Mouse (Mus musculus): ENCODE measurements around the gene Scmh1. TPM values are rescaled to one million over a fixed set of nuclear protein-coding genes. Genes with fewer than 3 reads are reported as not detected.

Scmh1 gene
- polyA plus RNA-seq, 1 experiment from 2014 or later, result 22.6 TPM

DNA sequence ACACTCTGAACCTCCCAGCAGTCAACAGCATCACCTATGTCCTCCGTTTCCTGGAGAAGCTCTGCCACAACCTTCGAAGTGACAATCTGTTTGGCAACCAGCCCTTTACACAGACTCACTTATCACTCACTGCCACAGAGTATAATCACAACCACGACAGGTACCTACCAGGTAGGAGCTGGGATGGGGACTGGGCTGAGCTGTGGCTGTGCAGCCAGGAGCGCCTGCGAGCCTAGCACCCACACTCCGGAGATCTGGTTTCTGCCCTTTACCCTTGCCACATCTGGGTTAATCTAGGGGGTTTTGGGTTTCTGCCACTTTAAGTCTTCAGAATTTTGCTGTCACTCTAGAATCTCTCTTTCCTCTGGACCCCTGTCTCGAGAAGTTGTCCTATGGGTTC lies 111.8 kb downstream of the Scmh1 start:
- peak; percentile 72 for ATAC-seq
- Histone ChIP-seq H3K4me2 (ENCODE audit: low read depth, low read length) (peak overlapping the region; percentile 34), H3K9me3 (ENCODE audit: control insufficient read depth, low read length) (no peaks in the 10 kb centered on the region), H3K36me3 (ENCODE audit: control insufficient read depth, insufficient read depth, low read length) (0 out of 2 replicates have a peak, but pooled peaks cover 2% of the 10 kb centered on the region), H3K9ac (ENCODE audit: low read depth, low read length) (peak overlapping the region; percentile 46), H3K4me3 (ENCODE audit: low read length) (peak overlapping the region; percentile 27), H3K27me3 (replicated peaks; ENCODE audit: control insufficient read depth, insufficient read depth, low read length) (no peaks in the 10 kb centered on the region), H3K4me1 (ENCODE audit: control insufficient read depth, insufficient read depth, low read length) (no peaks in the 10 kb centered on the region; the same call in 1 of the 2 replicates), H3K27ac (ENCODE audit: low read length) (peak overlapping the region; percentile 91)
- 65% methylated on average over 7 of the region's 7 CpGs for WGBS

DNA sequence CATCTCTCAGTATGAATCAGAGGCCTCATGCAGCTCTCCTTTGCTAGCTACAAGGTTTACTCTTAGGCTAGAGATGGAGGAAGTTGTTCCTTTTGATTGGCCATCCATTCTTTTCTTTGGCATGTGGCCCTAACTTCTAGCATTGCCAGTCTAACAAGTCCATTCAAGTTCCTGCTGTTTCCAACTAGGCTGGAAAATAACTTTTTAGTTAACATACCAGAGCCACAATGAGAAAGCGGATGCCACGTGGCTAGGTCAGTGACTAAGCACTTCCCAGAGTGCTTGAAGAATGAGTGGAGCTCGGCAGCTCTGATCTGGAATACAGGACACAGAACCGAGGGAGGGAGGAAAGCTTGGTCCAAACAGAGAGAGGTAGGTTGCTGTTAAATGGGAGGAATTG lies 112.3 kb downstream of the Scmh1 start:
- Histone ChIP-seq H3K9me3 (ENCODE audit: control insufficient read depth, low read length) (no peaks in the 10 kb centered on the region), H3K27ac (ENCODE audit: low read length) (peak overlapping the region; percentile 91), H3K9ac (ENCODE audit: low read depth, low read length) (peak overlapping the region; percentile 46; the same call in 1 of the 2 replicates), H3K36me3 (ENCODE audit: control insufficient read depth, insufficient read depth, low read length) (0 out of 2 replicates have a peak, but pooled peaks cover 2% of the 10 kb centered on the region), H3K27me3 (replicated peaks; ENCODE audit: control insufficient read depth, insufficient read depth, low read length) (no peaks in the 10 kb centered on the region), H3K4me2 (ENCODE audit: low read depth, low read length) (peak overlapping the region; percentile 34), H3K4me1 (ENCODE audit: control insufficient read depth, insufficient read depth, low read length) (no peaks in the 10 kb centered on the region; the same call in 1 of the 2 replicates), H3K4me3 (ENCODE audit: low read length) (peak overlapping the region; percentile 27)
- ATAC-seq, result peak; percentile 11; the same call in 1 of the 2 replicates
- 77% methylated on average over 4 of the region's 4 CpGs for WGBS

DNA sequence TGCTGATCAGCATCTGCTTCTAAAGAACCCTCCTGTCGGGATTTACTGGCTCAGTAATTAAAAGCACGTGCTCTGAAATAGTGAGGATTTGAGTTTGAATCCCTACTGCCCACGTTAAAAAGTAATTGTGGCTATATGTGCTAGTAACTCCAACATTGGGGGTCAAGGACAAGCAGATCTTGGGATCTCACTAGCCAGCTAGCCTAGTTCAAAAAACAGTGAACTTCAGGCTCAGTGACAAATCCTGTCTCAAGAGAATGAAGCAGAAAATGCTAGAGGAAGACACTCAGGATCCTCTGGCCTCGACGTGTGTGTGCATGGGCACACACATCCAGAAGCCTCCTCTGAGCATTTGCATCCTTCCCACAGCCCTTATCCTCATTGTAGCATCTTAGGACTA lies 116.7 kb downstream of the Scmh1 start:
- Histone ChIP-seq H3K27me3 (replicated peaks; ENCODE audit: control insufficient read depth, insufficient read depth, low read length) (no peaks in the 10 kb centered on the region), H3K4me2 (ENCODE audit: low read depth, low read length) (no peak overlapping the region), H3K9me3 (ENCODE audit: control insufficient read depth, low read length) (no peaks in the 10 kb centered on the region), H3K36me3 (ENCODE audit: control insufficient read depth, insufficient read depth, low read length) (peaks cover 6% of the 10 kb centered on the region; the same call in 1 of the 2 replicates), H3K4me3 (ENCODE audit: low read length) (no peak overlapping the region), H3K9ac (ENCODE audit: low read depth, low read length) (no peak overlapping the region), H3K27ac (ENCODE audit: low read length) (no peak overlapping the region), H3K4me1 (ENCODE audit: control insufficient read depth, insufficient read depth, low read length) (no peaks in the 10 kb centered on the region)
- no peak for ATAC-seq
- 89% methylated on average over 5 of the region's 5 CpGs for WGBS

DNA sequence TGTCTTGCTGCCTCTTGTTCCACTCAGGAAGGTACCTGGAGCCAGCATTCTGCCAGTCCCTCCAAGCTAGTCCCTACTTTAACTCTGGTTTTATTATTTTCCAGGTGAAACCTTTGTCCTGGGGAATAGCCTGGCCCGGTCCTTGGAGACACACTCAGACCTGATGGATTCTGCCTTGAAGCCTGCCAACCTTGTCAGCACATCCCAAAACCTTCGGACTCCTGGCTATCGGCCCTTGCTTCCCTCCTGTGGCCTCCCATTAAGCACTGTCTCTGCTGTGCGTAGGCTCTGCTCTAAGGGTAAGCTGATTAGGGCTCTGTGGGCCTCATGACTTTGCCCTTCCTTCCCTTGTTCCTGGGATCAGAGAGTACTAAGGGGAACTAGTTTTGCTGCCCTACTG lies 117.3 kb downstream of the Scmh1 start:
- H3K4me3 ChIP-seq (ENCODE audit: low read length), result no peak overlapping the region
- no peaks in the 10 kb centered on the region for H3K27me3 ChIP-seq (replicated peaks; ENCODE audit: control insufficient read depth, insufficient read depth, low read length)
- H3K4me2 ChIP-seq (ENCODE audit: low read depth, low read length), result no peak overlapping the region
- no peak overlapping the region for H3K9ac ChIP-seq (ENCODE audit: low read depth, low read length)
- no peak overlapping the region for H3K27ac ChIP-seq (ENCODE audit: low read length)
- peaks cover 6% of the 10 kb centered on the region; the same call in 1 of the 2 replicates for H3K36me3 ChIP-seq (ENCODE audit: control insufficient read depth, insufficient read depth, low read length)
- ATAC-seq, result peak; percentile 33; the same call in 1 of the 2 replicates
- no peaks in the 10 kb centered on the region for H3K9me3 ChIP-seq (ENCODE audit: control insufficient read depth, low read length)
- H3K4me1 ChIP-seq (ENCODE audit: control insufficient read depth, insufficient read depth, low read length), result no peaks in the 10 kb centered on the region
- WGBS, result 88% methylated on average over 4 of the region's 4 CpGs

DNA sequence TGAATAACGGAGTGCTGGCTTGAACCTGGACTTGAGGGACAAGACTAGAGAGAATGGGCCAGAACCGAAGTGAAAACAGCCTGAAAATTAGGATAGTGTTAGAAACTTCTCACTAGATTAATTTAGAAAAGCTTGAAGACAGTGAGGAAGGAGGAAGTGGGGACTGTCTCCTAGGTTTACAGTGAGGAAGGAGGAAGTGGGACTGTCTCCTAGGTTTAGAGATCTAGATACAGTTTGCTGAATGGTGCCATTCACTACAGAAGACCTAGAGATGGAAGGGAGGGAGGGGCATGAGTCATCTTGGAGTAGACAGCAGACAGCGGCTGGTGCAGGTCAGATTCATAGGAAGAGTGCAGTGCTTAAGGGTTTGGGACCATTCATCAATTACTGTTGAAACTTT lies 118.0 kb downstream of the Scmh1 start:
- 79% methylated on average over 3 of the region's 3 CpGs for WGBS

DNA sequence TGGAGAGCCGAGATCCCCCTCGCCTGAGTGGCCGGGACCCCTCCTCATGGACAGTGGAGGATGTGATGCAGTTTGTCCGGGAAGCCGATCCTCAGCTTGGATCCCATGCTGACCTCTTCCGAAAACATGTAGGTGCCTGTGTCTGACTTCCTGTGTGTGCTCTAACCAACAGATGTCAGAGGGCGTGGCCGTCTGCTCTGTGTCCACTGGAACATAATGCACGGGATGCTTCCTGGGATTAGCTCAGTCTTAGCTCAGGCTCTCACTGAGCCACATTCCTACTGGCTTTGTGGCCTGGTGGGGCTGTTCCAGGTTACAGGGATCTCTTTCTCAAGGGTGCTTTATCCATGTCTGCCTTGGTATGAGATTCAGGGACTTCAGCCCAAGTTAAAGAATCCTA lies 123.1 kb downstream of the Scmh1 start:
- WGBS, result 81% methylated on average over 9 of the region's 9 CpGs
- no peaks in the 10 kb centered on the region for H3K4me1 ChIP-seq (ENCODE audit: control insufficient read depth, insufficient read depth, low read length)
- H3K9me3 ChIP-seq (ENCODE audit: control insufficient read depth, low read length), result no peaks in the 10 kb centered on the region
- H3K27me3 ChIP-seq (replicated peaks; ENCODE audit: control insufficient read depth, insufficient read depth, low read length), result no peaks in the 10 kb centered on the region
- H3K27ac ChIP-seq (ENCODE audit: low read length), result no peak overlapping the region
- H3K4me3 ChIP-seq (ENCODE audit: low read length), result no peak overlapping the region
- ATAC-seq, result no peak
- no peak overlapping the region for H3K4me2 ChIP-seq (ENCODE audit: low read depth, low read length)
- H3K36me3 ChIP-seq (ENCODE audit: control insufficient read depth, insufficient read depth, low read length), result peaks cover 10% of the 10 kb centered on the region
- H3K9ac ChIP-seq (ENCODE audit: low read depth, low read length), result no peak overlapping the region

More for the DNA sequence above, 118.0 kb downstream of the Scmh1 start:
- Histone ChIP-seq H3K27ac (ENCODE audit: low read length) (no peak overlapping the region), H3K27me3 (replicated peaks; ENCODE audit: control insufficient read depth, insufficient read depth, low read length) (no peaks in the 10 kb centered on the region), H3K4me3 (ENCODE audit: low read length) (no peak overlapping the region), H3K9me3 (ENCODE audit: control insufficient read depth, low read length) (no peaks in the 10 kb centered on the region), H3K9ac (ENCODE audit: low read depth, low read length) (no peak overlapping the region), H3K4me2 (ENCODE audit: low read depth, low read length) (no peak overlapping the region), H3K4me1 (ENCODE audit: control insufficient read depth, insufficient read depth, low read length) (no peaks in the 10 kb centered on the region), H3K36me3 (ENCODE audit: control insufficient read depth, insufficient read depth, low read length) (peaks cover 10% of the 10 kb centered on the region; the same call in 1 of the 2 replicates)
- no peak for ATAC-seq

DNA sequence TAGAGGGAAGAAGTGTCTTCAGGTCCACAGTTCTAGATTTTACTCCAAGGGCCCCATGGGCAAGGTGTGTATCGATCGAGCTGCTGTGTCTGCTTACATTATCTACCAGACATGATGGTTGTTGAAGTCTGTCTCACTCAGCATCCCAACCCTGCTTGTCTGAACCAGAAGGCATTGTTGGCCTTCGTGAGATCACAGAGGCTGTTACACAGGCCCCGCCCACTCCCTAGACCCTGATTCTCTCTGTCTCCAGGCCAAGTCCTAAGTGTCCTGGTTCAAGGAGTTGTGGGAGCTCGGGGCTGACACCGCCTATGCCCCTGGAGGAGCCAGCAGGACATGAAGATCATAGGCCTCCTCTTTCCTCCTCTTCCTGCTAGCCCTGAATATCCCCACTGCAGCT lies 126.9 kb downstream of the Scmh1 start, which contains the start of gene Slfnl1:
Gene Slfnl1, plus strand, starts transcription at position 246 of the 400 bp plus-strand sequence.
- Histone ChIP-seq H3K27me3 (replicated peaks; ENCODE audit: control insufficient read depth, insufficient read depth, low read length) (no peaks in the 10 kb centered on the region), H3K4me3 (ENCODE audit: low read length) (no peak within 1 kb of the TSS), H3K27ac (ENCODE audit: low read length) (no peak within 1 kb of the TSS), H3K9ac (ENCODE audit: low read depth, low read length) (no peak within 1 kb of the TSS), H3K9me3 (ENCODE audit: control insufficient read depth, low read length) (no peaks in the 10 kb centered on the region), H3K36me3 (ENCODE audit: control insufficient read depth, insufficient read depth, low read length) (peaks cover 6% of the 10 kb centered on the region), H3K4me2 (ENCODE audit: low read depth, low read length) (no peak within 1 kb of the TSS), H3K4me1 (ENCODE audit: control insufficient read depth, insufficient read depth, low read length) (no peaks in the 10 kb centered on the region)
- 87% methylated on average over 6 of the region's 6 CpGs for WGBS
- no peak for ATAC-seq

DNA sequence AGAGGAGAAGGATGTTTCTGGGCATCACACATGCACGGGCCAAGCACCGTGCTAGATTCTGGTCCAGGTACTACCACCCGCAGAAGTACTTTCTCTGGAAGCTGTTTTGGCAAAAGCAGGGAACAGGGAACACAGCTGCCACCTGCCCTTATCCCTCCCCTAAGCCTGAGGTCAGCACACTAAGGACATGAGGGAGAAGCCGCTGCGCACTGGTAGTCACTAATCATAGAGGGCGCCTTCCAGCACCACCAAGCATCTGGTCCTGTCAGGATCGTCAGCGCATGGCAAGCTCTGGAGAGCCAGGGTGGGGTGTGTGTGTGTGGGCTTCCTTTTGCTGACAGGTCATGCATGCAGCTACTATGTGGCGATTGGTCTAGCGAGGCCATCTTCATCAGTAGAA lies 133.6 kb downstream of the Scmh1 start:
- no peaks in the 10 kb centered on the region for H3K27me3 ChIP-seq (replicated peaks; ENCODE audit: control insufficient read depth, insufficient read depth, low read length)
- no peak overlapping the region for H3K4me3 ChIP-seq (ENCODE audit: low read length)
- H3K36me3 ChIP-seq (ENCODE audit: control insufficient read depth, insufficient read depth, low read length), result peaks cover 29% of the 10 kb centered on the region
- WGBS, result 95% methylated on average over 10 of the region's 10 CpGs
- no peak overlapping the region for H3K4me2 ChIP-seq (ENCODE audit: low read depth, low read length)
- no peak overlapping the region for H3K27ac ChIP-seq (ENCODE audit: low read length)
- ATAC-seq, result no peak
- no peaks in the 10 kb centered on the region for H3K4me1 ChIP-seq (ENCODE audit: control insufficient read depth, insufficient read depth, low read length)
- no peaks in the 10 kb centered on the region for H3K9me3 ChIP-seq (ENCODE audit: control insufficient read depth, low read length)
- H3K9ac ChIP-seq (ENCODE audit: low read depth, low read length), result no peak overlapping the region

DNA sequence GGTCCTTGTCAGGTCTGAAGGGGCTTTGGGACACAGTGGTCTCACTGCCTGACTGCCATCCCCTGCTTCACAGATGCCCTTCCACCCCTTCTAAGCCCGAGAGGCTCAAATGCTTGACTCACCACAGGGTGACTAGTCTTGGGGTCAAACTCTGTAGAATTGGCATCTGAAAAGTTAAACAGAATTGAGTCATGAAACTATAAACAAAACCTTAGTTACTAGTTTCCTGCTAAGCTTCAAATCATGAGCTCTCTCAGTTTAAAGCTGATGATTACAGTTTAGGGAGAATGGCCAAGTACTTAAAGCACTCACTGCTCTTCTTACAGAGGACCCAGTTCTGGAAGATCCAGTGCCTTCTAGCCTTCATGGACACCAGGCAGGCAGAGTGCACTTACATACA lies 139.8 kb downstream of the Scmh1 start:
- Histone ChIP-seq H3K4me2 (ENCODE audit: low read depth, low read length) (no peak overlapping the region), H3K4me3 (ENCODE audit: low read length) (no peak overlapping the region), H3K27ac (ENCODE audit: low read length) (no peak overlapping the region), H3K36me3 (ENCODE audit: control insufficient read depth, insufficient read depth, low read length) (peaks cover 28% of the 10 kb centered on the region), H3K9ac (ENCODE audit: low read depth, low read length) (no peak overlapping the region), H3K9me3 (ENCODE audit: control insufficient read depth, low read length) (no peaks in the 10 kb centered on the region), H3K4me1 (ENCODE audit: control insufficient read depth, insufficient read depth, low read length) (no peaks in the 10 kb centered on the region), H3K27me3 (replicated peaks; ENCODE audit: control insufficient read depth, insufficient read depth, low read length) (no peaks in the 10 kb centered on the region)
- 85% methylated on average over 1 of the region's 1 CpGs for WGBS
- ATAC-seq, result no peak

DNA sequence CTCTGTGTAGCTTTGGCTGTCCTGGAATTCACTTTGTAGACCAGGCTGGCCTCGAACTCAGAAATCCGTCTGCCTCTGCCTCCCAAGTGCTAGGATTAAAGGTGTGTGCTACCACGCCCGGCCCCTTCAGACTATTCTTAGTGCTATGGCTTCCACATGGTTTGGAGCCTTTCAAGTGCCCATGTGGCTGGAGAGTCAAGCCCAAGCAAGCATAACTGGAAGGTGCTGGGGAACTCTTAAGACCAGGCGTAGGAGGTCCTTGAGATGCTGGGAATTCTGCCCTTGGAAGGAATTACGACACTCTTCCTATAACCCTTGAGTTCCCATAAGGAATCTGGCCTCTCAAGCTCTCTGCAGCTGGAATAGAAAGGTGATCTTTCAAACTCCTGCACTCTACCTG lies 151.5 kb downstream of the Scmh1 start:
- Histone ChIP-seq H3K27ac (ENCODE audit: low read length) (no peak overlapping the region), H3K9ac (ENCODE audit: low read depth, low read length) (no peak overlapping the region), H3K36me3 (ENCODE audit: control insufficient read depth, insufficient read depth, low read length) (peaks cover 12% of the 10 kb centered on the region), H3K27me3 (replicated peaks; ENCODE audit: control insufficient read depth, insufficient read depth, low read length) (no peaks in the 10 kb centered on the region), H3K4me3 (ENCODE audit: low read length) (no peak overlapping the region), H3K4me2 (ENCODE audit: low read depth, low read length) (no peak overlapping the region), H3K4me1 (ENCODE audit: control insufficient read depth, insufficient read depth, low read length) (no peaks in the 10 kb centered on the region), H3K9me3 (ENCODE audit: control insufficient read depth, low read length) (no peaks in the 10 kb centered on the region)
- WGBS, result 91% methylated on average over 6 of the region's 6 CpGs
- no peak for ATAC-seq
